Mouse (Mus musculus): ENCODE data around the gene Mfsd14b. TPM values are rescaled to one million over a fixed set of nuclear protein-coding genes. Genes with fewer than 3 reads are reported as not detected.

The Mfsd14b gene
- polyA plus RNA-seq, 1 experiment, result 17.1 TPM

DNA sequence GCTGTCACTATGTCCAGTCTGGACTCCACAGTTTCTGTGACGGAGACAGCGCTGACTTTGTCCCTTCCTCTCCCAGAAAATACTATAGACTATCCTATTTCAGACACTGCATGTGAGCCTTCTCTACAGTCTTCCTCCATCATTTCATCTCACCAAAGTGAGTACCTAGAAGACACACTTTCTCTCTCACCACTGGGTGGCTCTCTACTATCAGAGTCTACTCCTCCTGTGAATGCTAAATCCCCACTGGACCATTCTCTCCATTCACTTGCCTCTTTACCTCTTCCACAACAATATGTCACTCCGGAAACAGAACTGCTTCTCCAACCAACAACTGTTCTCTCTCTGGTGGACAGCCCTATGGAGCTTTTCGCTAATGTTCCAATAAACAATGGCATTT, 77.7 kb downstream of the Mfsd14b start:
- 68% methylated on average over 4 of the region's 4 CpGs for WGBS
- Histone ChIP-seq H3K4me1 (ENCODE audit: control insufficient read depth, insufficient read depth, insufficient read length, low read length) (no peaks in the 10 kb centered on the region), H3K27ac (ENCODE audit: insufficient read depth, low read depth, low read length) (no peak overlapping the region), H3K36me3 (ENCODE audit: control insufficient read depth, insufficient read depth, low read length) (no peaks in the 10 kb centered on the region), H3K27me3 (ENCODE audit: control insufficient read depth, insufficient read depth, low read length) (no peaks in the 10 kb centered on the region), H3K4me3 (ENCODE audit: low read depth, low read length) (no peak overlapping the region)
- TF ChIP-seq POLR2A (IDR thresholded peaks at IDR 0.05; ENCODE audit: low read depth, low read length) (no peak), CTCF (IDR thresholded peaks at IDR 0.05; ENCODE audit: extremely low read depth, insufficient read length, insufficient replicate concordance, low read depth, low read length) (no peak)

DNA sequence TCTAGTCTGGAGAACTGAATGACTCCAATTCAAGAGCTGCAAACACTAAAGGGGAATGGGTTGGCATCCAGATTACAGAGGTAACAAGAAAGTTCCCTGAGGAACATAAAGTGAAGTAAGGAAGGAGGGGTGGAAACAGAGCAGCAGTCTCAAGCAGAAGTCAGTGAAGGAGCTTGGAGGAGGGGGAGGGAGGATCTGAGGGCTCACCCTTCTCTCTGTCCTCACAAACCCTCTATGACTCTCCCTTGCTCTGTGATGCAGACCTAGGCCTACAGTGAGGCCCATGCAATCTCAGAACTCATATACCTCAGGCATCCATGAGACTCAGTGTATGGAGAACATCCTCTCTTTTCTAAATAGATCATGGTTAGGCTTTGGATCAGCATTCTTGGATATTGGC, 80.0 kb downstream of the Mfsd14b start, which contains the start of gene Spata31d1c:
Gene Spata31d1c, plus strand, starts transcription at position 301 of the 400 bp plus-strand sequence.
- Histone ChIP-seq H3K36me3 (ENCODE audit: control insufficient read depth, insufficient read depth, low read length) (no peaks in the 10 kb centered on the region), H3K27me3 (ENCODE audit: control insufficient read depth, insufficient read depth, low read length) (no peaks in the 10 kb centered on the region), H3K27ac (ENCODE audit: insufficient read depth, low read depth, low read length) (no peak within 1 kb of the TSS), H3K4me3 (ENCODE audit: low read depth, low read length) (no peak within 1 kb of the TSS), H3K4me1 (ENCODE audit: control insufficient read depth, insufficient read depth, insufficient read length, low read length) (no peaks in the 10 kb centered on the region)
- TF ChIP-seq CTCF (IDR thresholded peaks at IDR 0.05; ENCODE audit: extremely low read depth, insufficient read length, insufficient replicate concordance, low read depth, low read length) (no peak), POLR2A (IDR thresholded peaks at IDR 0.05; ENCODE audit: low read depth, low read length) (no peak)

Other genes starting within 250 kb of the Mfsd14b start
- 0.04 and 0.08 TPM in 2 replicates for gene Cntnap3, start 209.0 kb downstream of the Mfsd14b start, polyA plus RNA-seq (2012; rRNA removed)
- gene Spata31, start 195.6 kb downstream of the Mfsd14b start, polyA plus RNA-seq (2012; rRNA removed), result not detected in 2 replicates
- gene Spata31d1c, start 79.9 kb downstream of the Mfsd14b start, polyA plus RNA-seq (2012; rRNA removed), result not detected in 2 replicates
- not detected in 2 replicates for gene Prss47, start 60.2 kb downstream of the Mfsd14b start, polyA plus RNA-seq (2012; rRNA removed)
- not detected in 2 replicates for gene Olfr465-ps1, start 25.1 kb upstream of the Mfsd14b start, polyA plus RNA-seq (2012; rRNA removed)
- not detected in 2 replicates for gene Olfr466, start 37.3 kb upstream of the Mfsd14b start, polyA plus RNA-seq (2012; rRNA removed)
- not detected in 2 replicates for gene Nlrp4f, start 93.0 kb upstream of the Mfsd14b start, polyA plus RNA-seq (2012; rRNA removed)
- not detected in 2 replicates for gene Gm10775, start 146.6 kb upstream of the Mfsd14b start, polyA plus RNA-seq (2012; rRNA removed)
- gene Zfp369, start 165.8 kb upstream of the Mfsd14b start, polyA plus RNA-seq (2012; rRNA removed), result 2.5 and 6.9 TPM in 2 replicates